In the genomic region with DNA sequence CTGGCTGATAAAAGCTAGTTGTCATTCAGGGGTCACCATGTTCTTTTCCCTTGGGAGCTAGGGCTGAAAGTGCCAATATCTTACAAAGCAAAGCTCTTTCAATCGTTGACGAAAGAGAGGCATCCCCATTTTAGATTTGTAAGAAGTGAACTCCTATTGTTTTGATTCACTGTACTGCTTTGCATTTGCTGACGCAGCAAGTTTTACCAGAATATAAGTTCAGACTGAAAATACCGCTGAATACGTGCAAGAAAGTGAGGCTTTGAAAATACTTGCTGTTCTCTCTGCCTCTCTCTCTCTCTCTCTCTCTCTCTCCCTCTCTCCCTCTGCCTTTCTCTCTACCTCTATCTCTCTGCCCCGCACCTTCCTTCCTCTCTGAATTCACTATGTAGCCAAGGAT, we compare ENCODE assay signal across 26 mouse cellular contexts.
"Had no signal": no experiment of that assay in that cellular context is flagged by ENCODE, and none has a peak within 500 bp of the region (broad histone marks: within the 10 kb centered on the region; RNA-seq: fewer than 3 reads in every experiment).

No protein-coding gene starts in this region.

- DNase-seq: gastrocnemius, postnatal 14 days; gastrocnemius, postnatal 36 days; heart, adult 18-20 months; heart, postnatal 14 days; heart, postnatal 36 days; kidney, adult 11 months; kidney, adult 2 months; kidney, adult 9 months; kidney, postnatal 14 days; kidney, postnatal 36 days; layer of hippocampus, adult 9-11 months; layer of hippocampus, postnatal 36 days; left cerebral cortex, postnatal 4 days had no signal

- H3K27ac ChIP-seq: heart, embryonic 10.5 days; heart, embryonic 13.5 days; heart, embryonic 15.5 days; hindbrain, embryonic 13.5 days; hindbrain, embryonic 15.5 days; hindbrain, postnatal 0 days; kidney, embryonic 15.5 days; kidney, postnatal 0 days; limb, embryonic 13.5 days; limb, embryonic 15.5 days; liver, embryonic 12.5 days; liver, embryonic 14.5 days had no signal

- H3K27me3 ChIP-seq: heart, embryonic 13.5 days; heart, embryonic 15.5 days; hindbrain, embryonic 13.5 days; hindbrain, embryonic 15.5 days; kidney, embryonic 15.5 days; limb, embryonic 13.5 days; limb, embryonic 15.5 days; liver, embryonic 12.5 days had no signal

- H3K9me3 ChIP-seq: heart, embryonic 10.5 days; heart, embryonic 13.5 days; heart, embryonic 15.5 days; hindbrain, embryonic 15.5 days; kidney, embryonic 15.5 days; limb, embryonic 15.5 days; liver, embryonic 12.5 days had no signal

- H3K9ac ChIP-seq: heart, embryonic 13.5 days; heart, embryonic 15.5 days; hindbrain, embryonic 13.5 days; hindbrain, embryonic 15.5 days; kidney, embryonic 15.5 days; limb, embryonic 13.5 days; limb, embryonic 15.5 days; liver, embryonic 12.5 days; liver, embryonic 14.5 days had no signal

- H3K4me3 ChIP-seq: heart, embryonic 10.5 days; heart, embryonic 13.5 days; heart, embryonic 15.5 days; hindbrain, embryonic 13.5 days; hindbrain, embryonic 15.5 days; kidney, embryonic 15.5 days; limb, embryonic 13.5 days; limb, embryonic 15.5 days; liver, embryonic 12.5 days had no signal

- H3K36me3 ChIP-seq: heart, embryonic 15.5 days; hindbrain, embryonic 13.5 days; hindbrain, embryonic 15.5 days; kidney, embryonic 15.5 days; limb, embryonic 15.5 days; liver, embryonic 12.5 days had no signal

- H3K4me2 ChIP-seq: heart, embryonic 13.5 days; heart, embryonic 15.5 days; hindbrain, embryonic 13.5 days; hindbrain, embryonic 15.5 days; kidney, embryonic 15.5 days; limb, embryonic 13.5 days; limb, embryonic 15.5 days; liver, embryonic 12.5 days had no signal

- ATAC-seq: hindbrain, postnatal 0 days; intestine, embryonic 16.5 days; liver, embryonic 12.5 days had no signal

- H3K4me1 ChIP-seq: hindbrain, embryonic 15.5 days; limb, embryonic 15.5 days had no signal
